Mouse (Mus musculus) bone marrow macrophage, adult 2 months (primary cell): ENCODE results near the gene Srp68.

Source experiments
- CTCF ChIP-seq: IDR thresholded peaks from 2 replicates; pipeline ENCODE4 v1.5.1; 2012; ENCODE audit warnings: low read depth, mild to moderate bottlenecking, low read length, moderate library complexity
- POLR2A ChIP-seq: IDR thresholded peaks from 2 replicates; pipeline ENCODE4 v1.6.1; 2012; ENCODE audit warnings: mild to moderate bottlenecking, low read depth, low read length, borderline replicate concordance

GRCm38 (mm10) chr11:116273469-116274044 lies 460 bp downstream of the Srp68 start:
- TF ChIP-seq POLR2A (no peak), CTCF (no peak)
